ENCODE assay signal across 8 mouse cellular contexts in genomic region chr12:76532926-76533376, GRCm38 (mm10). TPM values are rescaled to one million over a fixed set of nuclear protein-coding genes. Genes with fewer than 3 reads are reported as not detected.
DNase-seq lines count a peak whose midpoint lies in the region; ATAC-seq lines count a peak whose summit lies in the region.

No protein-coding gene starts in this region.

- H3K27ac ChIP-seq in heart, embryonic 12.5 days (ENCODE audit: poor library complexity, severe bottlenecking): peak overlapping the region; percentile 82
- H3K27ac ChIP-seq in embryonic facial prominence, embryonic 15.5 days (replicated peaks): peak overlapping the region; percentile 81
- H3K27ac ChIP-seq in limb, embryonic 15.5 days: peak overlapping the region; percentile 82
- H3K27ac ChIP-seq in stomach, embryonic 15.5 days: peak overlapping the region; percentile 93

- H3K36me3 ChIP-seq in heart, embryonic 12.5 days: no peaks in the 10 kb centered on the region
- H3K36me3 ChIP-seq in embryonic facial prominence, embryonic 15.5 days: no peaks in the 10 kb centered on the region
- H3K36me3 ChIP-seq in limb, embryonic 15.5 days: no peaks in the 10 kb centered on the region
- no peaks in the 10 kb centered on the region for H3K36me3 ChIP-seq in stomach, embryonic 15.5 days

- peak; percentile 45 for ATAC-seq in heart, embryonic 12.5 days (ENCODE audit: insufficient number of reproducible peaks, low FRiP score)
- no peak for ATAC-seq in embryonic facial prominence, embryonic 15.5 days (ENCODE audit: insufficient number of reproducible peaks, low FRiP score, low TSS enrichment, low read depth)
- ATAC-seq in limb, embryonic 15.5 days (ENCODE audit: insufficient number of reproducible peaks, low FRiP score, low TSS enrichment, low read depth): no peak
- ATAC-seq in stomach, embryonic 15.5 days (ENCODE audit: insufficient read depth, low FRiP score, low read depth): no peak
- no peak; the same call in 1 of the 2 replicates for ATAC-seq in megakaryocyte progenitor cell, adult 5-6 weeks (replicated peaks; ENCODE audit: poor library complexity)

- H3K9me3 ChIP-seq in heart, embryonic 12.5 days (replicated peaks): no peaks in the 10 kb centered on the region
- no peaks in the 10 kb centered on the region for H3K9me3 ChIP-seq in embryonic facial prominence, embryonic 15.5 days (replicated peaks)
- no peaks in the 10 kb centered on the region for H3K9me3 ChIP-seq in limb, embryonic 15.5 days
- H3K9me3 ChIP-seq in stomach, embryonic 15.5 days: no peaks in the 10 kb centered on the region

- peak overlapping the region; percentile 84 for H3K4me2 ChIP-seq in heart, embryonic 12.5 days
- peak overlapping the region; percentile 89 for H3K4me2 ChIP-seq in embryonic facial prominence, embryonic 15.5 days (replicated peaks)
- H3K4me2 ChIP-seq in limb, embryonic 15.5 days: peak overlapping the region; percentile 97
- peak overlapping the region; percentile 96 for H3K4me2 ChIP-seq in stomach, embryonic 15.5 days

- DNase-seq in heart, adult 9 months (ENCODE audit: low spot score in 2 of 2): no peak
- peak; percentile 49 for DNase-seq in CD4-positive helper T cell, adult 2 months (ENCODE audit: low read depth, low spot score)
- DNase-seq in ovary, postnatal 10 days (ENCODE audit: low spot score): no peak

- H3K4me3 ChIP-seq in heart, embryonic 12.5 days: peak overlapping the region; percentile 77
- peak overlapping the region; percentile 72 for H3K4me3 ChIP-seq in embryonic facial prominence, embryonic 15.5 days (replicated peaks)
- peak overlapping the region; percentile 64 for H3K4me3 ChIP-seq in limb, embryonic 15.5 days
- H3K4me3 ChIP-seq in stomach, embryonic 15.5 days (replicated peaks): peak overlapping the region; percentile 80

- peaks cover 34% of the 10 kb centered on the region for H3K4me1 ChIP-seq in heart, embryonic 12.5 days (replicated peaks)
- peaks cover 35% of the 10 kb centered on the region for H3K4me1 ChIP-seq in embryonic facial prominence, embryonic 15.5 days
- peaks cover 44% of the 10 kb centered on the region for H3K4me1 ChIP-seq in limb, embryonic 15.5 days
- peaks cover 21% of the 10 kb centered on the region for H3K4me1 ChIP-seq in stomach, embryonic 15.5 days

- H3K9ac ChIP-seq in heart, embryonic 12.5 days: peak overlapping the region; percentile 88
- peak overlapping the region; percentile 59 for H3K9ac ChIP-seq in embryonic facial prominence, embryonic 15.5 days
- H3K9ac ChIP-seq in limb, embryonic 15.5 days: peak overlapping the region; percentile 65
- peak overlapping the region; percentile 93; the same call in 1 of the 2 replicates for H3K9ac ChIP-seq in stomach, embryonic 15.5 days

- H3K27me3 ChIP-seq in heart, embryonic 12.5 days (replicated peaks): peaks cover 15% of the 10 kb centered on the region
- peaks cover 14% of the 10 kb centered on the region; the same call in 1 of the 2 replicates for H3K27me3 ChIP-seq in embryonic facial prominence, embryonic 15.5 days
- peaks cover 12% of the 10 kb centered on the region for H3K27me3 ChIP-seq in limb, embryonic 15.5 days
- H3K27me3 ChIP-seq in stomach, embryonic 15.5 days (replicated peaks): no peaks in the 10 kb centered on the region

- under 1% methylated on average over 31 of the region's 31 CpGs for WGBS in heart, embryonic 12.5 days
- WGBS in embryonic facial prominence, embryonic 15.5 days: 0% methylated on average over 31 of the region's 31 CpGs
- under 1% methylated on average over 31 of the region's 31 CpGs for WGBS in limb, embryonic 15.5 days
- WGBS in stomach, embryonic 15.5 days: under 1% methylated on average over 31 of the region's 31 CpGs

RNA-seq across cellular contexts. Expression of gene Plekhg3, which starts 2.3 kb away (rescaled TPM):
- polyA plus RNA-seq in heart, embryonic 12.5 days (2016; fragmentation: Nextera tagmentation; extraction: Ambion mirVana): 8.2 and 10.3 TPM in 2 replicates
- polyA plus RNA-seq in embryonic facial prominence, embryonic 15.5 days (2015; fragmentation: Nextera tagmentation; extraction: Ambion mirVana): 7.7 and 8.9 TPM in 2 replicates
- 6.0 and 8.0 TPM in 2 replicates for polyA plus RNA-seq in limb, embryonic 15.5 days (2015; fragmentation: Nextera tagmentation; extraction: Ambion mirVana)
- 11.5 and 13.9 TPM in 2 replicates for polyA plus RNA-seq in stomach, embryonic 15.5 days (2015; fragmentation: Nextera tagmentation; extraction: Ambion mirVana)
- 11.1 and 13.6 TPM in 2 replicates for total RNA-seq in megakaryocyte progenitor cell, adult 5-6 weeks (2015)
- total RNA-seq in megakaryocyte progenitor cell, adult 5-6 weeks (2017): 13.7 and 13.9 TPM in 2 replicates
